Mouse (Mus musculus): ENCODE measurements around the gene Arhgap32.
"Not testable (repeated sequence)": the region's sequence is repeated elsewhere in the genome, so short reads cannot be mapped to it uniquely, and the experiment has no call there.

The Arhgap32 gene

GRCm38 (mm10) chr9:32137697-32138426 is 21.9 kb downstream of the Arhgap32 start:
- DNase-seq (ENCODE audit: low spot score) = no peak

DNA sequence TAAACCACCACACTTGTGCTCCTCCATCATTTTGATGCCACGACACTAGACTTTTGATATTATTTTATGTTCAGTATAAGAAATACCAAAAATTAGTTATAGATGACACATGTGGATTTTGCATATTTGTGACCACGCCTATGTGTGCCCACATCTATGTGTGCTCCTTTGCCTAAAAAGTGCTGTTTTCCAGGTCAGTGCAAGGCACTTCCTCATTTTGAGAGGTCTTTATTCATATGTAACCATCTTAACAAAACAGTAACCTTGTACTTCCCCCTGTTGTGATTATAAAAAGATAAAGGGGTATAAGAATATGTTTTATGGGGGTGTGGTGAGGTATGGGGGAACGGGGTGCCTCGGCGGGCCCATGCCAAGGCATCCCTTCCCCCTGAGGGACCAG is 22.7 kb downstream of the Arhgap32 start:
- no peak for DNase-seq (ENCODE audit: low spot score)

- DNase-seq (ENCODE audit: low spot score) = no peak
Measured at GRCm38 (mm10) chr9:32139641-32140040, 23.7 kb downstream of the Arhgap32 start.

DNA sequence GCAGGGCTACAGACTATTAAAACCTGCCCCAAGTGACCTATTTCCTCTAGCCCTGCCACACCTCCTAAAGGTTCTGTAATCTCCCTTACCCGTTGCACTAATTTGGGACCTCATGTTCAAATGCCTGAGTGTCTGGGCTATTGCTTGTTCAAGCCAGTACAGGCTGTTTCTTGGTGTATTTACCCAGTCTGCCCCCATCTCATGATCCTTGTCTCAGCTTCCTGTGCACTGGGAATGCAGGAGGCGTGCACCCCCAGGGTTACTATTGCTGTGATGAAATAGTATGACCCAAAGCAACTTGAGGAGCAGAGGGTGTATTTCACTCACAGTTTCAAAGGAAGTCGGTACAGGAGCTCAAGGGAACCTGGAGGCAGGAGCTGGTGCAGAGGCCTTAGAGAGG is 26.9 kb downstream of the Arhgap32 start:
- no peak for DNase-seq (ENCODE audit: low spot score)

DNA sequence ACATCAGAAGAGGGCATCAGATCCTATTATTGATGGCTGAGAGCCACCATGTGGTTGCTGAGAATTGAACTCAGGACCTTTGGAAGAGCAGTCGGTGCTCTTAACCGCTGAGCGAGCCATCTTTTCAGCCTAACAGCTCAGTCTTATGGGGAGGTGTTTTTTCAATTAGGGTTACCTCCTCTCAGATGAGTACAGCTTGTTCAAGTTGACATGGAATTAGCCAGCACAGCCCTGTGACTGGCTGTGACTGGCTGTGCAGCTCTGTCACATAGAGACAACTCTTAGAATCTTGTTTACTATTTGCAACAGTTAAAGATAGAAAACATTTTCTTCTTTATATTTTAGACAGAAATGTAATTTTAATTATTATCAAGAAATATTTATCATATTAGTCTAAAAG is 27.5 kb downstream of the Arhgap32 start:
- DNase-seq (ENCODE audit: low spot score) = no peak

GRCm38 (mm10) chr9:32146257-32146996 is 30.5 kb downstream of the Arhgap32 start:
- DNase-seq (ENCODE audit: low spot score) = peak; percentile 13

DNA sequence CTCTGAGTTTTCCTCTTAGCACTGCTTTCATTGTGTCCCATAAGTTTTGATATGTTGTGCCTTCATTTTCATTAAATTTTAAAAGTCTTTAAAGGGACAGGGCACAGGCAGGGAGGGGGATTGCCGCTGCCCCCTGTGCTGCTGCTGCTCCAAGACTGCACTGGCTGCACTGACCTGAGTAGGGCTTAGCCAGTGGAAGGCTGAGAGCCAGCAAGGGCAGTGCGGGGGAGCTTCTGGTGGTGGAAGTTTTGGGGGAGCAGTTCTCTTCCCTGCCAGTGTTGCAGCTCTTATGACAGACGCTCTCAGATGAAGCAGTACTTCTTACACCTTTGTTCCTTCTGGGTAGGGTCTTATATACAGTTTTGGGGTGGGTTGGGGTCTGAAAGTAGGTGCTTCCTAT is 33.3 kb downstream of the Arhgap32 start:
- no peak for DNase-seq (ENCODE audit: low spot score)

DNA sequence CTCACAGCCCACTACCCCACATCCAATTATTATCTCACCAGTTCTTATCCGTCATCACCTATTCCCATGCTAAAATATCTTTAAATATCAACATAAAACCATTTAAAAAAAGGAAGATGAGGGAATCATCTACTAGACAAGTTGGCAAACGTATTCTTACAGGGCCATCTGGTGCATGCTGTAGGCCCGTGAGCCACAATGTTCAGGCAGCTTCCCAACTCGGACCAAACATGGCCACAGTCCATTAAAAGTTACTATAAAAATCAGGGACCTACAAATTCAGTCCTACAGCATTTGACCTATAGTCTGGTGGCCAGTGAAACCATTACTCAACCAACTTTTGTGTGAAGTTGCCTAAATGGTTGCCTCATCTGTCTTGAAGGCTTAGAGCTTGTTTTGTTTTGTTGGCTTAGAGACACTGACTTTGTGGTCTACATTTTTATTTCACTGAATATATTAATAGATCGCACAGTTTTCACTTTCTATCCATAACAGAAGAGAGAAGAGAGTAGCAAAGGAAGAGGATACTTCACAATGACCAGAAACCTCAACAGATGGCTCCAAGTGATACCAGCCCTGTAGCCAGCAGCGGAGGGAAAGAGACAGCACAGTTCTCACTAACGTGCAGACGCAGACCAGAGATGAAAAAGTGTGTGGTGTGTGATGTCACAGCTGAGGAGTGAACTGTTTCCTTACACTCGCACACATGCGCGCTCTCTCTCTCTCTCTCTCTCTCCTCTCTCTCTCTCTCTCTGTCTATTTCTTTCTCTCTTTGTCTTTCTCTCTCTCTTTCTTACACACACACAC is 34.1 kb downstream of the Arhgap32 start:
- DNase-seq (ENCODE audit: low spot score) = no peak

GRCm38 (mm10) chr9:32154727-32155371 is 38.9 kb downstream of the Arhgap32 start:
- no peak for DNase-seq (ENCODE audit: low spot score)

GRCm38 (mm10) chr9:32156706-32157105 is 40.8 kb downstream of the Arhgap32 start:
- no peak for DNase-seq (ENCODE audit: low spot score)

DNA sequence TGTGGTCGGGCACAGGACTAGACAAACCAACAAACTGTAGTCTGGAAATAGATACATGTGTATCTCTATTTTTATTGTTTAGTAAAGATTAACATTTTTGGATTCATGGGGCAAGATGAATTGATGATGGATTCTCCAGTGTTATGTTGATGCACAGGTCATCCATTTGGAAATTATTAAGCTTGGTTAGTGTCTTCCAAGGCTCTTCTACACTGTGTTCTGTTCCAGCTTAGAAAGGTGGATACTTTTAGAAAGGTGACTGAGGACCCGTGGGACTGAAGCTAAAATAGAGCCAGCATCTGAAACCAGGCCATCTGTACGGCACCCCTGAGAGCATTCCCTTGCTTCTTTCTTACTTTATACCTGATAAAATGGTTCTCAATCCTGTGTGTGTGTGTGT is 41.3 kb downstream of the Arhgap32 start:
- no peak for DNase-seq (ENCODE audit: low spot score)

DNA sequence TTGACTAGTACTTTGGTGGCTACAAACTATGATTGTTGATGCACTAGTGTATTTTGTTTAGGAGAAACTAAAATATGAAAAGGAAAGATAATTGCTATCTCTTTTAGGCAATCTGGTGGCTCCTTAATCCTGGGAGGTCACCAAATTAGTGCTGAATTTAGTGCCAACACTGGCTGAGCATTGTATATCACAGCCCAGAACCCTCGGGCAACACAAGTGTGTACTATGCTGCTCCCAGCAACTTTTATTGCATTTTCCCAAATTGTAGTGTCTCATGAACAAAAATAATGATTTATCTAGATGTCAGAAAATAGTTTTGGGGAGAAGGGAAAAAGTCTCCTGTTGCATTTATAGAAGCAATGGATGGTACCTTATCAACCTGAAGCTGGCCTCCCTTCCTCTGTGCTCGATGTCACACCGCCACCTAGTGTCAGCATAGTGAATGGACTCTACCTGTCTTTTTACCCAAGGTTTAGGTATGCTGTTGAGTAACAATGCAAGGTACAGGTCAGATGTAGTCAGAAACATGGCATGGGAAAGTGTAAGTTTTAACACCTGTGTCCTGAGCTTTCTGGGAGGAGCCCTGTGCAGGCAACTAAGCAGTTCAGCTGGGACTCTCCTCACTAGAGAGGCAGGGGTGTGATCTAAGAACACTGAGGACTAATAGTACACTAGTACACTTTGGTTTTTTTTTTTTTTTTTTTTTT is 43.1 kb downstream of the Arhgap32 start:
- peak; percentile 65 for DNase-seq (ENCODE audit: low spot score)

DNA sequence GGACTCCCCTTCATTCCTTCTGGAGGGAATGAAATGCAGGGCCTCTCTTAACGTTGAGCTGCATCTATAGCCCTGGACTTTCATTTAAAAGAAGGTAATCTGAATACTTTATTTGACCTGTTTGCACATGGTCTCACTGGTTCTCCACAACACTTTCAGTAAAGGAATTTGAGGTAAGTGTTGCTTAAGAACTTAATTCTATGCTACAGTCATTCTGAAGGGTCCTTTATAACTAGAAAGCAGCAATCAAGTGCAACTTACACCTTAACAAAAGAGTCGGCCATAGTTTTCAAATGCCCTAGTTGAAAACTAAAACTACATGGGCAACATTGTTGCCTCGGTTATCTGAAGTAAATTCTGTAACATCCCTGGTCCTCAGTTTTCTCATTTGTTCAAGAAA is 43.8 kb downstream of the Arhgap32 start:
- no peak for DNase-seq (ENCODE audit: low spot score)

- no peak for DNase-seq (ENCODE audit: low spot score)
Measured at GRCm38 (mm10) chr9:32162792-32163191, 46.9 kb downstream of the Arhgap32 start.

DNA sequence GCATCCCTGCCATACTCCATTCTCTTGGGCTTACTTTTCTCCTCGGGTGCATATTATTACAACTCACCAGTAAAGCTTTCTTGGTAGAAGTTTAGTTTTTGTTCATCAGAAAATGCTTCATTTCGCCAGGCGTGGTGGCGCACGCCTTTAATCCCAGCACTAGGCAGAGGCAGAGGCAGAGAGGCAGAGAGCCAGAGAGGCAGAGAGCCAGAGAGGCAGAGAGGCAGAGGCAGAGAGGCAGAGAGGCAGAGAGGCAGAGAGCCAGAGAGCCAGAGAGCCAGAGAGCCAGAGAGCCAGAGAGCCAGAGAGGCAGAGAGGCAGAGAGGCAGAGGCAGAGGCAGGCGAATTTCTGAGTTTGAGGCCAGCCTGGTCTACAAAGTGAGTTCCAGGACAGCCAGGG is 47.9 kb downstream of the Arhgap32 start:
- not testable (repeated sequence) for DNase-seq (ENCODE audit: low spot score)

- no peak for DNase-seq (ENCODE audit: low spot score)
Measured at GRCm38 (mm10) chr9:32168546-32169137, 52.7 kb downstream of the Arhgap32 start.

DNA sequence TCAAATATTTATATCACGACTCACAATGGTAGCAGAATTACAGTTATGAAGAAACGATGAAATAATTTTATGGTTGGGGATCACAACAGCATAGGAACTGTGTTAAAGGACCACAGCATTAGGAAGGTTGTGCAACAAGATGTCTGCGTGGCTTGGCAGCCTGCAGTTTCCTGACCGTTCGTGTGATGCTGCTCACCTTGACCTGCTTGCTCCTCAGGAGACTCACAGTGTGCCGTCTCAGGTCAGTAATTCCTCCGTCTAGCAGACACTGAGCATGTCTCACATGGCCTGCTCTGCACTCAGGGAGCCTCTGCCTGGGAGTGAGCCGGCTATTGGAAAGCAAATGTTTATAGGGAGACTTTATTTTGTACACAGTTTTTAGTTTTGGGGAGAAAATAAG is 54.8 kb downstream of the Arhgap32 start:
- DNase-seq (ENCODE audit: low spot score) = no peak

DNA sequence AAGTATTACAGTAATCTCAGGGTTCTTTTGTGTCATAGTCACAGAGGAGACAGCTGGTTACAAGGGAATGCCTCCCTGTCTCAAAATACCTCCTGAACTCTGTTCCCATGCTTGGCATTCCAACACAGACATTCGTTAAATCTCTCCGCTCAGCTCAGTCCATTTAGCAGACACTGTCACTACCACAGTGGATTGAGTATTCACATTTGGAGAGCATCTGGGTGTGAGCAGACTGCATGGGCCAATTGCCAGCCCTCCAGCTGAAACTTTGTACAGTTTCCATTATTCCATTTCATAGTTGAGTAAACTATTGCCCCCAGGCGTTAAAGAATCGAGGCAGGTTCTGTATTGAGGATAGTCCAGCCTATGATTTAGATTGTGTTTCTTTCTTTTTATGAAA is 60.7 kb downstream of the Arhgap32 start:
- peak; percentile 10 for DNase-seq (ENCODE audit: low spot score)

GRCm38 (mm10) chr9:32181170-32181569 is 65.2 kb downstream of the Arhgap32 start:
- DNase-seq (ENCODE audit: low spot score) = no peak

GRCm38 (mm10) chr9:32186489-32186888 is 70.6 kb downstream of the Arhgap32 start:
- no peak for DNase-seq (ENCODE audit: low spot score)

Measured in lung, postnatal 25 days (tissue).